In the genomic region with DNA sequence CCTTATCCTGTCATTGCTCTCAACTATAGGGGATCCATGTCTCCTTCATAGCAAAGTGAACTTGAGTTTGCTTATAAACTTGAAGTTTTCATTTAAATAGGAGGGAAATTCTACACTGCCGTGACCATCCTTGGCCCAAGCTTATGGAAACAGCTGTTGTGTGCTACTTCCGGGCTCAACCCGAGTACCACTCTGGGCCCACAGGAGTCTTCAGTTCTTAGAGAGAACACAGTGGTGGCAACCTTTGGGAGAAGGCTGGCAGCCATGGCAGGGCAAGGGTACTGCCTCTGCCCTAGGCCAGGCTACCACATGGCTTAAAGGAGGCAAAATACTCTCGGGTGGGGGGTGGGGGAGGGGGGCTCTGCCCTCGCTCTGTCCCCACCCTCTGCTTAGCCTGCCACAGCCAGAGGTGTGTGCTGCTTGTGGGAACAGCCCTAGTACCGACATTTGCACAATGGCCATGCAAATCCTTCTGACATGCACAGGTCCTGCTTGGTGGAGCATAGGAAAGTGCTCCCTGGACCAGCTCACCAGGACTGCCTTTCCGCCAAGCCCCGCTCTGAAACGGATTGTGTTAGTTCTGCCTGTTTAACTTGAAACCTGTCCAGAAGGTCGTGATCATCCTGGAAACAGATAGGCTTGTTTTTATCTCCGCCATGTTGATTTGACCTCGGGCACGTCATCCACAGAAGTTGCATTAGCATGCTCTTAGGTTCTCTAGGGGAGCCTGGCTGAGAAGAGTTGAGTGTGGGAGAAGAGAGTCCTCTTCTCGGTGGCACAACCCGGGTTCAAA, we compare ENCODE assay signal across 32 mouse cellular contexts. TPM values are rescaled to one million over a fixed set of nuclear protein-coding genes. Genes with fewer than 3 reads are reported as not detected.
DNase-seq lines count a peak whose midpoint lies in the region; ATAC-seq and TF ChIP-seq lines count a peak whose summit lies in the region.
"Had no signal": no experiment of that assay in that cellular context is flagged by ENCODE, and none has a peak within 500 bp of the region (broad histone marks: within the 10 kb centered on the region; RNA-seq: fewer than 3 reads in every experiment).

No protein-coding gene starts in this region.

- H3K9me3 ChIP-seq in heart, embryonic 15.5 days (replicated peaks): no peaks in the 10 kb centered on the region
- no peaks in the 10 kb centered on the region for H3K9me3 ChIP-seq in midbrain, embryonic 14.5 days (ENCODE audit: control insufficient read depth, low read length)
- no peaks in the 10 kb centered on the region for H3K9me3 ChIP-seq in midbrain, embryonic 11.5 days (ENCODE audit: control insufficient read depth, low read length)
- H3K9me3 ChIP-seq: forebrain, embryonic 12.5 days; hindbrain, embryonic 15.5 days; intestine, embryonic 15.5 days; limb, embryonic 12.5 days; midbrain, embryonic 13.5 days; neural tube, embryonic 12.5 days had no signal

- H3K36me3 ChIP-seq in heart, embryonic 15.5 days: 0 out of 2 replicates have a peak, but pooled peaks cover 5% of the 10 kb centered on the region
- peaks cover 2% of the 10 kb centered on the region; the same call in 1 of the 2 replicates for H3K36me3 ChIP-seq in heart, adult 2 months (ENCODE audit: control insufficient read depth, insufficient read depth, low read length)
- peaks cover 17% of the 10 kb centered on the region for H3K36me3 ChIP-seq in midbrain, embryonic 14.5 days (ENCODE audit: control insufficient read depth, insufficient read depth, low read length)
- no peaks in the 10 kb centered on the region for H3K36me3 ChIP-seq in midbrain, embryonic 11.5 days (ENCODE audit: control insufficient read depth, insufficient read depth, low read length)
- H3K36me3 ChIP-seq: hindbrain, embryonic 15.5 days; intestine, embryonic 15.5 days had no signal

- no peak overlapping the region for H3K9ac ChIP-seq in heart, embryonic 15.5 days
- no peak overlapping the region for H3K9ac ChIP-seq in heart, adult 2 months (ENCODE audit: low read depth, low read length)
- no peak overlapping the region for H3K9ac ChIP-seq in midbrain, embryonic 14.5 days (replicated peaks; ENCODE audit: low read length)
- H3K9ac ChIP-seq in midbrain, embryonic 11.5 days (ENCODE audit: low read length): no peak overlapping the region
- H3K9ac ChIP-seq: forebrain, embryonic 12.5 days; hindbrain, embryonic 15.5 days; intestine, embryonic 15.5 days; limb, embryonic 12.5 days; lung, embryonic 14.5 days; midbrain, embryonic 13.5 days; neural tube, embryonic 12.5 days had no signal

- no peaks in the 10 kb centered on the region for H3K27me3 ChIP-seq in heart, embryonic 15.5 days
- H3K27me3 ChIP-seq in heart, adult 2 months (ENCODE audit: control insufficient read depth, insufficient read depth, low read length): no peaks in the 10 kb centered on the region
- H3K27me3 ChIP-seq in midbrain, embryonic 14.5 days (ENCODE audit: control insufficient read depth, insufficient read depth, low read length): no peaks in the 10 kb centered on the region
- H3K27me3 ChIP-seq in midbrain, embryonic 11.5 days (ENCODE audit: control insufficient read depth, insufficient read depth, low read length): no peaks in the 10 kb centered on the region
- H3K27me3 ChIP-seq: CH12.LX; forebrain, embryonic 12.5 days; hindbrain, embryonic 15.5 days; intestine, embryonic 15.5 days; limb, embryonic 12.5 days; midbrain, embryonic 13.5 days; neural tube, embryonic 12.5 days had no signal

- DNase-seq in heart, adult 2 months: no peak
- no peak for DNase-seq in midbrain, embryonic 14.5 days
- no peak for DNase-seq in midbrain, embryonic 11.5 days (ENCODE audit: low spot score, missing footprints)
- peak; percentile 30 for DNase-seq in ZHBTc4 (ENCODE audit: low read depth, low spot score)
- no peak for DNase-seq in thymus, postnatal 14 days
- DNase-seq in ovary, postnatal 36 days (ENCODE audit: low spot score): no peak
- DNase-seq: adrenal gland, postnatal 36 days; B cell, adult 2 months; cerebellum, adult 9-10 months; gastrocnemius, postnatal 36 days; kidney, adult 9 months; kidney, postnatal 25 days; lung, embryonic 14.5 days; thymus, postnatal 36 days had no signal

- 74% methylated on average over 15 of the region's 15 CpGs for WGBS in heart, embryonic 15.5 days
- 70% methylated on average over 15 of the region's 15 CpGs for WGBS in heart, adult 2 months
- WGBS in midbrain, embryonic 14.5 days: 75% methylated on average over 15 of the region's 15 CpGs
- WGBS in midbrain, embryonic 11.5 days: 84% methylated on average over 15 of the region's 15 CpGs

- no peaks in the 10 kb centered on the region for H3K79me2 ChIP-seq in heart, adult 2 months (replicated peaks; ENCODE audit: control insufficient read depth, insufficient read depth, low read length)

- TF ChIP-seq POLR2A in heart, adult 2 months (IDR thresholded peaks at IDR 0.05; ENCODE audit: insufficient read depth, low read depth, low read length): no peak

- H3K27ac ChIP-seq in heart, embryonic 15.5 days: no peak overlapping the region
- H3K27ac ChIP-seq in heart, adult 2 months: no peak overlapping the region
- no peak overlapping the region for H3K27ac ChIP-seq in midbrain, embryonic 14.5 days (replicated peaks; ENCODE audit: low read depth, low read length)
- H3K27ac ChIP-seq in midbrain, embryonic 11.5 days (ENCODE audit: low read depth, low read length): no peak overlapping the region
- H3K27ac ChIP-seq: forebrain, embryonic 12.5 days; hindbrain, embryonic 15.5 days; intestine, embryonic 15.5 days; layer of hippocampus, adult 2 months; limb, embryonic 12.5 days; midbrain, embryonic 13.5 days; neural tube, embryonic 12.5 days had no signal

- intact Hi-C loops in heart, adult 2 months (cut with DNase I): no loop called here

- H3K4me2 ChIP-seq in heart, embryonic 15.5 days: no peak overlapping the region
- no peak overlapping the region for H3K4me2 ChIP-seq in midbrain, embryonic 14.5 days (ENCODE audit: low read length)
- no peak overlapping the region for H3K4me2 ChIP-seq in midbrain, embryonic 11.5 days
- H3K4me2 ChIP-seq: forebrain, embryonic 12.5 days; heart, embryonic 11.5 days; hindbrain, embryonic 15.5 days; intestine, embryonic 15.5 days; limb, embryonic 12.5 days; lung, embryonic 14.5 days; midbrain, embryonic 13.5 days; neural tube, embryonic 12.5 days had no signal

- TF ChIP-seq EP300 in heart, adult 2 months (IDR thresholded peaks at IDR 0.05; ENCODE audit: insufficient read depth, low read depth, low read length): no peak

- H3K4me3 ChIP-seq in heart, embryonic 15.5 days: no peak overlapping the region
- H3K4me3 ChIP-seq in heart, adult 2 months: no peak overlapping the region
- no peak overlapping the region for H3K4me3 ChIP-seq in midbrain, embryonic 14.5 days (replicated peaks; ENCODE audit: low read depth, low read length)
- H3K4me3 ChIP-seq in midbrain, embryonic 11.5 days (ENCODE audit: low read depth, low read length): no peak overlapping the region
- H3K4me3 ChIP-seq: erythroblast, embryonic 14.5 days; forebrain, embryonic 12.5 days; hindbrain, embryonic 15.5 days; intestine, embryonic 15.5 days; layer of hippocampus, adult 2 months; limb, embryonic 12.5 days; midbrain, embryonic 13.5 days; neural tube, embryonic 12.5 days had no signal

- no peak for TF ChIP-seq CTCF in heart, adult 2 months (IDR thresholded peaks at IDR 0.05)

- H3K4me1 ChIP-seq in heart, embryonic 15.5 days (replicated peaks): peaks cover 6% of the 10 kb centered on the region; the same call in 1 of the 2 replicates
- peaks cover 4% of the 10 kb centered on the region for H3K4me1 ChIP-seq in heart, adult 2 months (ENCODE audit: control insufficient read depth, insufficient read depth, low read length)
- no peaks in the 10 kb centered on the region for H3K4me1 ChIP-seq in midbrain, embryonic 14.5 days (ENCODE audit: control insufficient read depth, insufficient read depth, low read length)
- no peaks in the 10 kb centered on the region for H3K4me1 ChIP-seq in midbrain, embryonic 11.5 days (ENCODE audit: control insufficient read depth, insufficient read depth, low read length)
- H3K4me1 ChIP-seq: forebrain, embryonic 12.5 days; hindbrain, embryonic 15.5 days; intestine, embryonic 15.5 days; limb, embryonic 12.5 days; midbrain, embryonic 13.5 days; neural tube, embryonic 12.5 days had no signal

- 0 out of 2 replicates have a peak, but pooled peaks have one; percentile 47 for ATAC-seq in heart, embryonic 15.5 days (replicated peaks; ENCODE audit: insufficient number of reproducible peaks, insufficient read depth, low FRiP score, low read depth)
- peak; percentile 53; the same call in 1 of the 2 replicates for ATAC-seq in midbrain, embryonic 14.5 days (ENCODE audit: low FRiP score, low TSS enrichment)
- no peak for ATAC-seq in midbrain, embryonic 11.5 days (ENCODE audit: low FRiP score)
- ATAC-seq: intestine, embryonic 15.5 days; midbrain, embryonic 13.5 days had no signal

RNA-seq across cellular contexts. Expression of a gene that starts 20.3 kb away (rescaled TPM):
- polyA plus RNA-seq in heart, embryonic 15.5 days (2015; fragmentation: Nextera tagmentation; extraction: Ambion mirVana): 0.10 TPM in 1 of 2 replicates, not detected in the other
- total RNA-seq in heart, adult 2 months (2021): under 1 TPM; 0.41 to 0.84 TPM
- 0.82 and 0.96 TPM in 2 replicates for polyA plus RNA-seq in heart, adult 2 months (2012; rRNA removed)
- 0.25 TPM in 1 of 2 replicates, not detected in the other for polyA plus RNA-seq in midbrain, embryonic 14.5 days (2014; fragmentation: Nextera tagmentation; extraction: Ambion mirVana)
- 0.26 and 0.64 TPM in 2 replicates for polyA plus RNA-seq in midbrain, embryonic 11.5 days (2014; fragmentation: Nextera tagmentation; extraction: Ambion mirVana)
- total RNA-seq: adrenal gland, adult 18-20 months; adrenal gland, postnatal 36 days; CH12.LX; common myeloid progenitor, adult 5-6 weeks; gastrocnemius, adult 18-20 months; gastrocnemius, postnatal 36 days; hematopoietic stem cell, adult 5-6 weeks; layer of hippocampus, adult 2 months; layer of hippocampus, postnatal 25 days; megakaryocyte, adult 5-6 weeks had no signal
- polyA plus RNA-seq: erythroblast, embryonic 14.5 days; intestine, embryonic 15.5 days; lung, embryonic 14.5 days; stomach, embryonic 14.5 days had no signal

RNA-seq across cellular contexts. Expression of a gene that starts 31.8 kb away (rescaled TPM):
- polyA plus RNA-seq in heart, embryonic 15.5 days (2015; fragmentation: Nextera tagmentation; extraction: Ambion mirVana): 12.1 and 16.5 TPM in 2 replicates
- total RNA-seq in heart, adult 2 months (2021): 10 to 100 TPM; 12.7 to 13.8 TPM
- 17.3 and 20.5 TPM in 2 replicates for polyA plus RNA-seq in heart, adult 2 months (2012; rRNA removed)
- polyA plus RNA-seq in midbrain, embryonic 14.5 days (2014; fragmentation: Nextera tagmentation; extraction: Ambion mirVana): 6.7 and 7.0 TPM in 2 replicates
- 7.2 and 7.4 TPM in 2 replicates for polyA plus RNA-seq in midbrain, embryonic 11.5 days (2014; fragmentation: Nextera tagmentation; extraction: Ambion mirVana)
